Comparison of ENCODE assay signal across 8 mouse cellular contexts in the genomic region with DNA sequence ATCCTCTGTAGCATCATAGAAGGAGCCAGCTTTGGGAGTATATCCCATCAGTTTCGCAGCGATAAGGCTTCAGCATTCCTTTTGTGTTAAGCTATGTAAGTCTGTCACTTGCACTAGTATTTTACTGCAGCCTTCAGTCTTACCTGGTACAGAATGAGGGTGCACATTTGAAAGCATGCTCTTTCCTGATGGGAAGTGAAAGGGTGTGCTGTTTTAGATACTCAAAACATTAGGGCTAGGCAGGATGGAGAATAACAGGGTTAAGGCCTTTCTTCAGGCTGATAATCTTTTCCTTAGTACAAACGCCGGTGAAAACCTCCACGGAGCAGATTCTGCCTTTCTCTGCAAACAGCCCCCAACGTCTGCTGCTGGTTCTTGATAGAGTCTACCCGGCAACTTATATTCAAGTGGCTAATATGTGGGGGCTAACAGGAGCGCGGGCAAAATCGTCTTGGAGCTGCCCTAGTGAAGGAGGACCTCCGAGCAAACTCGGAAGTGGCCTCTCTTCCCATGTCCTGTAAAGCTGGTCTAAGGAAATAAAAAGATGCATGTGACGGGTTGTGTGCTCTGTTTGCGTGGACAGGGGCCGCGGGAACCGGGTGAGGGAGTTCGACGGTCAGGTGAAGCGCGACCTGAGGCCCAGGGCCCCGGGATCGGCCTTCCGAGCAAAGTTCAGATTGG. TPM values are rescaled to one million over a fixed set of nuclear protein-coding genes. Genes with fewer than 3 reads are reported as not detected.
A peak's percentile ranks its signal among the peaks of the same experiment; 100 is the strongest.
DNase-seq lines count a peak whose midpoint lies in the region; ATAC-seq and TF ChIP-seq lines count a peak whose summit lies in the region.

No protein-coding gene starts in this region.

- H3K9me3 ChIP-seq in heart, embryonic 13.5 days, result no peaks in the 10 kb centered on the region
- no peaks in the 10 kb centered on the region for H3K9me3 ChIP-seq in MEL (replicated peaks; ENCODE audit: insufficient read depth, low read length)
- H3K9me3 ChIP-seq in forebrain, embryonic 15.5 days, result no peaks in the 10 kb centered on the region
- H3K9me3 ChIP-seq in liver, embryonic 14.5 days (ENCODE audit: control insufficient read depth, low read length), result no peaks in the 10 kb centered on the region

- intact Hi-C loops in heart, postnatal 25 days (cut with DNase I), result loop anchor here (2.0 to 5.0 kb wide), 2 partner anchors 46 to 100 kb away; a partner anchor contains a TSS

- TF ChIP-seq CTCF in MEL (IDR thresholded peaks at IDR 0.05 in 2 of 3, conservative IDR thresholded peaks at IDR 0.05 in 1 of 3; ENCODE audit: control insufficient read depth in 1 of 3, insufficient read depth in 1 of 3, low read depth in 2 of 3, low read length in 3 of 3, poor library complexity in 1 of 3, severe bottlenecking in 1 of 3), result no peak
- TF ChIP-seq CTCF in liver, embryonic 14.5 days (IDR thresholded peaks at IDR 0.05; ENCODE audit: low read depth), result no peak

- peak overlapping the region; percentile 85 for H3K4me2 ChIP-seq in heart, embryonic 13.5 days
- peak overlapping the region; percentile 82 for H3K4me2 ChIP-seq in forebrain, embryonic 15.5 days (replicated peaks)
- peak overlapping the region; percentile 71 for H3K4me2 ChIP-seq in liver, embryonic 14.5 days (ENCODE audit: low read depth)

- H3K9ac ChIP-seq in heart, embryonic 13.5 days, result peak overlapping the region; percentile 89
- peak overlapping the region; percentile 90 for H3K9ac ChIP-seq in MEL (ENCODE audit: control insufficient read depth, low read depth, low read length, poor library complexity, severe bottlenecking)
- peak overlapping the region; percentile 84 for H3K9ac ChIP-seq in forebrain, embryonic 15.5 days (replicated peaks)
- H3K9ac ChIP-seq in liver, embryonic 14.5 days (replicated peaks), result peak overlapping the region; percentile 75

- H3K27ac ChIP-seq in heart, embryonic 13.5 days (replicated peaks), result peak overlapping the region; percentile 92
- peak overlapping the region; percentile 66 for H3K27ac ChIP-seq in MEL (ENCODE audit: control insufficient read depth, low read depth, low read length)
- H3K27ac ChIP-seq in forebrain, embryonic 15.5 days (replicated peaks), result peak overlapping the region; percentile 90
- H3K27ac ChIP-seq in liver, embryonic 14.5 days, result peak overlapping the region; percentile 62

- no peak for TF ChIP-seq RAD21 in MEL (IDR thresholded peaks at IDR 0.05; ENCODE audit: low read depth, low read length)

- H3K79me2 ChIP-seq in MEL (ENCODE audit: control insufficient read depth, insufficient read depth, low read length, poor library complexity), result peaks cover 21% of the 10 kb centered on the region

- WGBS in heart, embryonic 13.5 days, result 7% methylated on average over 24 of the region's 24 CpGs
- WGBS in forebrain, embryonic 15.5 days, result 9% methylated on average over 24 of the region's 24 CpGs
- 7% methylated on average over 24 of the region's 24 CpGs for WGBS in liver, embryonic 14.5 days (ENCODE audit: insufficient replicate concordance)

- TF ChIP-seq EP300 in MEL (IDR thresholded peaks at IDR 0.05; ENCODE audit: low read depth in 1 of 2, low read length in 2 of 2), result no peak
- no peak for TF ChIP-seq EP300 in liver, embryonic 14.5 days (IDR thresholded peaks at IDR 0.05; ENCODE audit: low read depth)

- peaks cover 21% of the 10 kb centered on the region for H3K4me1 ChIP-seq in heart, embryonic 13.5 days
- H3K4me1 ChIP-seq in MEL (ENCODE audit: control insufficient read depth in 1 of 2, insufficient read depth in 2 of 2, low read length in 2 of 2), result peaks cover 4 to 9% of the 10 kb centered on the region in 2 experiments; a peak in 3 of 4 replicates
- H3K4me1 ChIP-seq in forebrain, embryonic 15.5 days, result peaks cover 25% of the 10 kb centered on the region
- peaks cover 12 to 15% of the 10 kb centered on the region in 2 experiments for H3K4me1 ChIP-seq in liver, embryonic 14.5 days (replicated peaks; ENCODE audit: control insufficient read depth in 2 of 2, insufficient read depth in 2 of 2, low read length in 1 of 2)

- no peaks in the 10 kb centered on the region for H3K27me3 ChIP-seq in heart, embryonic 13.5 days (replicated peaks)
- H3K27me3 ChIP-seq in MEL (ENCODE audit: control insufficient read depth in 1 of 2, insufficient read depth in 2 of 2, low read length in 2 of 2), result no peaks in the 10 kb centered on the region
- H3K27me3 ChIP-seq in forebrain, embryonic 15.5 days, result no peaks in the 10 kb centered on the region
- no peaks in the 10 kb centered on the region for H3K27me3 ChIP-seq in liver, embryonic 14.5 days (ENCODE audit: control insufficient read depth, insufficient read depth, low read length)

- H3K36me3 ChIP-seq in heart, embryonic 13.5 days, result peaks cover 18% of the 10 kb centered on the region
- peaks cover 3 to 13% of the 10 kb centered on the region in 2 experiments for H3K36me3 ChIP-seq in MEL (ENCODE audit: control insufficient read depth in 1 of 2, insufficient read depth in 2 of 2, low read length in 2 of 2)
- H3K36me3 ChIP-seq in forebrain, embryonic 15.5 days, result peaks cover 12% of the 10 kb centered on the region
- peaks cover 12% of the 10 kb centered on the region for H3K36me3 ChIP-seq in liver, embryonic 14.5 days (replicated peaks; ENCODE audit: control insufficient read depth, insufficient read depth, low read depth)

- peak in 1 of 2 experiments; percentile 80; a peak in 1 of 4 replicates for TF ChIP-seq POLR2A in MEL (IDR thresholded peaks at IDR 0.05; ENCODE audit: control insufficient read depth in 1 of 2, insufficient read depth in 1 of 2, low read depth in 1 of 2, low read length in 2 of 2, poor library complexity in 1 of 2)

- no peak for DNase-seq in heart, postnatal 25 days (ENCODE audit: low spot score)
- no peak for DNase-seq in MEL (ENCODE audit: low read depth, low spot score)
- DNase-seq in liver, embryonic 14.5 days (ENCODE audit: low read depth in 3 of 3, low spot score in 3 of 3), result no peak
- DNase-seq in retina, embryonic 14.5 days (ENCODE audit: low spot score), result no peak
- DNase-seq in right cerebral cortex, adult 2 months (ENCODE audit: low spot score in 2 of 2), result no peak
- no peak for DNase-seq in thymus, postnatal 0 days (ENCODE audit: low spot score)

- no peak for ATAC-seq in heart, embryonic 13.5 days (ENCODE audit: extremely low read depth, insufficient number of reproducible peaks, low FRiP score, low TSS enrichment)
- ATAC-seq in forebrain, embryonic 15.5 days (replicated peaks), result peak; percentile 83
- peak; percentile 50 for ATAC-seq in liver, embryonic 14.5 days (ENCODE audit: insufficient read depth)

- H3K4me3 ChIP-seq in heart, embryonic 13.5 days, result peak overlapping the region; percentile 89
- peak overlapping the region; percentile 75 to 82 for H3K4me3 ChIP-seq in MEL (ENCODE audit: control insufficient read depth in 1 of 2, insufficient read depth in 1 of 2, low read depth in 2 of 2, low read length in 2 of 2)
- H3K4me3 ChIP-seq in forebrain, embryonic 15.5 days, result peak overlapping the region; percentile 71
- H3K4me3 ChIP-seq in liver, embryonic 14.5 days (ENCODE audit: insufficient read depth in 1 of 2, low read depth in 2 of 2, low read length in 2 of 2), result peak overlapping the region; percentile 66 to 76

RNA-seq across cellular contexts. Expression of a gene that starts 0.5 kb away (rescaled TPM):
- 96.1 and 117 TPM in 2 replicates for polyA plus RNA-seq in heart, embryonic 13.5 days (2015; fragmentation: Nextera tagmentation; extraction: Ambion mirVana)
- 10 to 100 TPM; 44.2 to 51.2 TPM for total RNA-seq in heart, postnatal 25 days (2021)
- 163 and 181 TPM in 2 replicates for total RNA-seq in MEL (2012; rRNA removed)
- 100 to 1,000 TPM in 1 of 2 experiments, not detected in 1; 186 TPM for polyA plus RNA-seq in MEL (2012; ENCODE audit: insufficient read depth in 1 of 2, insufficient read length in 2 of 2, low read depth in 1 of 2, low replicate concordance in 2 of 2, missing spikeins in 1 of 2)
- 245 and 258 TPM in 2 replicates for polyA plus RNA-seq in forebrain, embryonic 15.5 days (2015; fragmentation: Nextera tagmentation; extraction: Ambion mirVana)
- 34.7 and 72.6 TPM in 2 replicates for polyA plus RNA-seq in liver, embryonic 14.5 days (2012; rRNA removed)
- polyA plus RNA-seq in liver, embryonic 14.5 days (2014; fragmentation: Nextera tagmentation; extraction: Ambion mirVana), result 179 and 187 TPM in 2 replicates
- polyA plus RNA-seq in thymus, postnatal 0 days (2015; fragmentation: Nextera tagmentation; extraction: Ambion mirVana), result 572 and 588 TPM in 2 replicates

RNA-seq across cellular contexts. Expression of a gene that starts 24.6 kb away (rescaled TPM):
- polyA plus RNA-seq in heart, embryonic 13.5 days (2015; fragmentation: Nextera tagmentation; extraction: Ambion mirVana), result 8.8 and 9.2 TPM in 2 replicates
- total RNA-seq in heart, postnatal 25 days (2021), result 1 to 10 TPM in 1 of 2 experiments, under 1 TPM in 1; 0.73 to 1.7 TPM
- 2.1 and 3.0 TPM in 2 replicates for total RNA-seq in MEL (2012; rRNA removed)
- polyA plus RNA-seq in MEL (2012; ENCODE audit: insufficient read depth in 1 of 2, insufficient read length in 2 of 2, low read depth in 1 of 2, low replicate concordance in 2 of 2, missing spikeins in 1 of 2), result 1 to 10 TPM in 1 of 2 experiments, not detected in 1; 6.8 TPM
- polyA plus RNA-seq in forebrain, embryonic 15.5 days (2015; fragmentation: Nextera tagmentation; extraction: Ambion mirVana), result 20.0 and 23.9 TPM in 2 replicates
- 2.5 and 2.9 TPM in 2 replicates for polyA plus RNA-seq in liver, embryonic 14.5 days (2012; rRNA removed)
- 2.2 and 2.6 TPM in 2 replicates for polyA plus RNA-seq in liver, embryonic 14.5 days (2014; fragmentation: Nextera tagmentation; extraction: Ambion mirVana)
- 1.6 and 3.1 TPM in 2 replicates for polyA plus RNA-seq in thymus, postnatal 0 days (2015; fragmentation: Nextera tagmentation; extraction: Ambion mirVana)

RNA-seq across cellular contexts. Expression of a gene that starts 26.3 kb away (rescaled TPM):
- polyA plus RNA-seq in heart, embryonic 13.5 days (2015; fragmentation: Nextera tagmentation; extraction: Ambion mirVana), result 14.7 and 17.0 TPM in 2 replicates
- total RNA-seq in heart, postnatal 25 days (2021), result 1 to 10 TPM; 8.4 to 8.5 TPM
- total RNA-seq in MEL (2012; rRNA removed), result 16.5 and 22.6 TPM in 2 replicates
- 10 to 100 TPM in 1 of 2 experiments, not detected in 1; 12.6 TPM for polyA plus RNA-seq in MEL (2012; ENCODE audit: insufficient read depth in 1 of 2, insufficient read length in 2 of 2, low read depth in 1 of 2, low replicate concordance in 2 of 2, missing spikeins in 1 of 2)
- polyA plus RNA-seq in forebrain, embryonic 15.5 days (2015; fragmentation: Nextera tagmentation; extraction: Ambion mirVana), result 14.5 and 16.0 TPM in 2 replicates
- polyA plus RNA-seq in liver, embryonic 14.5 days (2012; rRNA removed), result 7.7 and 9.1 TPM in 2 replicates
- polyA plus RNA-seq in liver, embryonic 14.5 days (2014; fragmentation: Nextera tagmentation; extraction: Ambion mirVana), result 11.3 and 11.6 TPM in 2 replicates
- 22.5 and 23.1 TPM in 2 replicates for polyA plus RNA-seq in thymus, postnatal 0 days (2015; fragmentation: Nextera tagmentation; extraction: Ambion mirVana)

RNA-seq across cellular contexts. Expression of a gene that starts 47.8 kb away (rescaled TPM):
- 2.8 TPM in 2 replicates for polyA plus RNA-seq in heart, embryonic 13.5 days (2015; fragmentation: Nextera tagmentation; extraction: Ambion mirVana)
- 1 to 10 TPM; 2.5 TPM for total RNA-seq in heart, postnatal 25 days (2021)
- 4.0 and 4.8 TPM in 2 replicates for total RNA-seq in MEL (2012; rRNA removed)
- polyA plus RNA-seq in MEL (2012; ENCODE audit: insufficient read depth in 1 of 2, insufficient read length in 2 of 2, low read depth in 1 of 2, low replicate concordance in 2 of 2, missing spikeins in 1 of 2), result 1 to 10 TPM in 1 of 2 experiments, not detected in 1; 5.3 TPM
- 4.8 TPM in 2 replicates for polyA plus RNA-seq in forebrain, embryonic 15.5 days (2015; fragmentation: Nextera tagmentation; extraction: Ambion mirVana)
- polyA plus RNA-seq in liver, embryonic 14.5 days (2012; rRNA removed), result 0.37 and 0.73 TPM in 2 replicates
- polyA plus RNA-seq in liver, embryonic 14.5 days (2014; fragmentation: Nextera tagmentation; extraction: Ambion mirVana), result 0.33 and 1.0 TPM in 2 replicates
- polyA plus RNA-seq in thymus, postnatal 0 days (2015; fragmentation: Nextera tagmentation; extraction: Ambion mirVana), result 2.4 and 3.6 TPM in 2 replicates

RNA-seq across cellular contexts. Expression of a gene that starts 48.0 kb away (rescaled TPM):
- polyA plus RNA-seq in heart, embryonic 13.5 days (2015; fragmentation: Nextera tagmentation; extraction: Ambion mirVana), result 1.5 and 2.0 TPM in 2 replicates
- 1 to 10 TPM; 1.9 to 2.2 TPM for total RNA-seq in heart, postnatal 25 days (2021)
- 0.19 and 0.26 TPM in 2 replicates for total RNA-seq in MEL (2012; rRNA removed)
- under 1 TPM in 1 of 2 experiments, not detected in 1; 0.70 TPM for polyA plus RNA-seq in MEL (2012; ENCODE audit: insufficient read depth in 1 of 2, insufficient read length in 2 of 2, low read depth in 1 of 2, low replicate concordance in 2 of 2, missing spikeins in 1 of 2)
- 9.3 and 10.7 TPM in 2 replicates for polyA plus RNA-seq in forebrain, embryonic 15.5 days (2015; fragmentation: Nextera tagmentation; extraction: Ambion mirVana)
- polyA plus RNA-seq in liver, embryonic 14.5 days (2012; rRNA removed), result 0.21 and 0.39 TPM in 2 replicates
- 0.56 and 1.1 TPM in 2 replicates for polyA plus RNA-seq in liver, embryonic 14.5 days (2014; fragmentation: Nextera tagmentation; extraction: Ambion mirVana)
- 2.0 and 2.2 TPM in 2 replicates for polyA plus RNA-seq in thymus, postnatal 0 days (2015; fragmentation: Nextera tagmentation; extraction: Ambion mirVana)
